Mouse (Mus musculus) liver, adult 2 months (tissue): Measurements from ENCODE around the gene Ptprs.

Source experiments
- CTCF ChIP-seq: fragments of 200-500 bp; IDR thresholded peaks from 2 replicates; pipeline ENCODE4 v1.5.1; 2011; ENCODE audit warnings: low read depth, low read length, control low read depth
- POLR2A ChIP-seq: fragments of 200-500 bp; IDR thresholded peaks from 2 replicates; pipeline ENCODE4 v1.6.1; 2011; ENCODE audit warnings: low read length, control low read depth; ENCODE audit not compliant: insufficient read depth; ENCODE audit errors: extremely low read depth

DNA sequence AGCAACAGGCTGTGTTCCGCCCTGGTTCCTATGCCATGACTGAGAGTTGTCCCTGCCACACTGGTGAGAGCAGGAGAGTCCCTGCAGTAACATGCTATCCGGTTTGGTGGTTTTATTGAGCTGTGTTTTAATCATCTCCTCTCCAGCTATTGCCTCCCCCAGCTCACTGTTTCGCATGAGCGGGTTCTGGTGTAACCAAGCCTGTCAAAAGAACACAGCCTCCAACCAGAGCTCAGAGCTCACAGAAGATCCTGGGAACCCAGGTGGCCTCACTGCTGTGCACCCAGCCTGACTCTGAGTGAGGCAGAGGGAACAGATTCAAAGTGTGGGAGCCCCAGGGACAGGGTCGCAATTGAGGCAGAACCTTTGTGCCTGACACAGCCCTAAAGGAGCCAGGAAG lies 95.1 kb downstream of the Ptprs start:
- TF ChIP-seq POLR2A (no peak), CTCF (no peak)
